8 mouse cellular contexts compared by ENCODE assay signal in genomic region chr11:75164750-75165149, GRCm38 (mm10). TPM values are rescaled to one million over a fixed set of nuclear protein-coding genes. Genes with fewer than 3 reads are reported as not detected.
DNase-seq lines count a peak whose midpoint lies in the region; ATAC-seq and TF ChIP-seq lines count a peak whose summit lies in the region.

No protein-coding gene starts in this region.

- H3K27ac ChIP-seq in kidney, postnatal 0 days, result 0 out of 2 replicates have a peak overlapping the region, but pooled peaks have one; percentile 89
- H3K27ac ChIP-seq in heart, embryonic 16.5 days (ENCODE audit: low read length), result peak overlapping the region; percentile 43; the same call in 1 of the 2 replicates
- no peak overlapping the region for H3K27ac ChIP-seq in liver, postnatal 0 days (ENCODE audit: low read depth)

- ATAC-seq in kidney, postnatal 0 days (replicated peaks; ENCODE audit: low FRiP score, low read depth), result no peak
- ATAC-seq in heart, embryonic 16.5 days (replicated peaks; ENCODE audit: extremely low read depth, insufficient read depth, low FRiP score), result no peak
- no peak for ATAC-seq in liver, postnatal 0 days
- ATAC-seq in inflammation-experienced regulatory T-cells, adult 6 months, result no peak

- peak; percentile 10; the same call in 1 of the 2 replicates for TF ChIP-seq CTCF in kidney, postnatal 0 days (IDR thresholded peaks at IDR 0.05; ENCODE audit: low read depth)
- peak; percentile 29; the same call in 1 of the 2 replicates for TF ChIP-seq CTCF in liver, postnatal 0 days (IDR thresholded peaks at IDR 0.05; ENCODE audit: low read depth)

- H3K4me2 ChIP-seq in kidney, postnatal 0 days (ENCODE audit: low read length), result peak overlapping the region; percentile 80
- peak overlapping the region; percentile 95 for H3K4me2 ChIP-seq in heart, embryonic 16.5 days (ENCODE audit: low read depth, low read length)
- H3K4me2 ChIP-seq in liver, postnatal 0 days (ENCODE audit: low read depth, low read length), result peak overlapping the region; percentile 24

- peak overlapping the region; percentile 70 for H3K9ac ChIP-seq in kidney, postnatal 0 days (ENCODE audit: low read depth, low read length)
- peak overlapping the region; percentile 74 for H3K9ac ChIP-seq in heart, embryonic 16.5 days (ENCODE audit: low read length)
- no peak overlapping the region for H3K9ac ChIP-seq in liver, postnatal 0 days (replicated peaks)

- WGBS in kidney, postnatal 0 days, result 19% methylated on average over 14 of the region's 15 CpGs
- WGBS in heart, embryonic 16.5 days, result 21% methylated on average over 15 of the region's 15 CpGs
- WGBS in liver, postnatal 0 days (ENCODE audit: insufficient replicate concordance), result 11% methylated on average over 15 of the region's 15 CpGs

- peaks cover 25% of the 10 kb centered on the region; the same call in 1 of the 2 replicates for H3K36me3 ChIP-seq in kidney, postnatal 0 days (ENCODE audit: insufficient read depth, low read length)
- H3K36me3 ChIP-seq in heart, embryonic 16.5 days (ENCODE audit: control insufficient read depth, insufficient read depth), result peaks cover 13% of the 10 kb centered on the region; the same call in 1 of the 2 replicates
- peaks cover 20% of the 10 kb centered on the region for H3K36me3 ChIP-seq in liver, postnatal 0 days (replicated peaks; ENCODE audit: insufficient read depth, low read length)

- DNase-seq in kidney, postnatal 0 days (ENCODE audit: low spot score), result no peak
- no peak for DNase-seq in kidney, postnatal 14 days
- peak; percentile 52 for DNase-seq in R1 (ENCODE audit: low read depth, low spot score)
- DNase-seq in liver, postnatal 0 days, result peak; percentile 52
- no peak for DNase-seq in thymus, postnatal 0 days (ENCODE audit: low spot score)
- no peak for DNase-seq in Muller cell, postnatal 12 days (ENCODE audit: inconsistent ontology term)

- H3K4me1 ChIP-seq in kidney, postnatal 0 days (replicated peaks; ENCODE audit: insufficient read depth, low read length), result peaks cover 31% of the 10 kb centered on the region
- peaks cover 36% of the 10 kb centered on the region for H3K4me1 ChIP-seq in heart, embryonic 16.5 days (ENCODE audit: control insufficient read depth, insufficient read depth, low read length)
- peaks cover 44% of the 10 kb centered on the region for H3K4me1 ChIP-seq in liver, postnatal 0 days (ENCODE audit: insufficient read depth)

- H3K9me3 ChIP-seq in kidney, postnatal 0 days (replicated peaks; ENCODE audit: low read length), result no peaks in the 10 kb centered on the region
- no peaks in the 10 kb centered on the region for H3K9me3 ChIP-seq in heart, embryonic 16.5 days (replicated peaks; ENCODE audit: control insufficient read depth, low read length)
- no peaks in the 10 kb centered on the region for H3K9me3 ChIP-seq in liver, postnatal 0 days (ENCODE audit: low read length)

- no peak for TF ChIP-seq EP300 in liver, postnatal 0 days (IDR thresholded peaks at IDR 0.05; ENCODE audit: low read depth)

- 0 out of 2 replicates have a peak, but pooled peaks cover 6% of the 10 kb centered on the region for H3K27me3 ChIP-seq in kidney, postnatal 0 days (ENCODE audit: insufficient read depth, low read length)
- peaks cover 20% of the 10 kb centered on the region; the same call in 1 of the 2 replicates for H3K27me3 ChIP-seq in heart, embryonic 16.5 days (ENCODE audit: control insufficient read depth, insufficient read depth, low read length)
- H3K27me3 ChIP-seq in liver, postnatal 0 days (ENCODE audit: insufficient read depth, low read length), result peaks cover 56% of the 10 kb centered on the region

- H3K4me3 ChIP-seq in kidney, postnatal 0 days (replicated peaks; ENCODE audit: low read depth, low read length), result peak overlapping the region; percentile 63
- H3K4me3 ChIP-seq in heart, embryonic 16.5 days (ENCODE audit: low read length), result peak overlapping the region; percentile 73
- H3K4me3 ChIP-seq in liver, postnatal 0 days (ENCODE audit: low read depth, low read length), result peak overlapping the region; percentile 62; the same call in 1 of the 2 replicates

RNA-seq across cellular contexts. Expression of gene Hic1, which starts 4.6 kb away (rescaled TPM):
- 18.5 and 26.9 TPM in 2 replicates for polyA plus RNA-seq in kidney, postnatal 0 days (2015; fragmentation: Nextera tagmentation; extraction: Ambion mirVana)
- 7.1 and 9.8 TPM in 2 replicates for polyA plus RNA-seq in heart, embryonic 16.5 days (2015; fragmentation: Nextera tagmentation; extraction: Ambion mirVana)
- 1.1 and 1.5 TPM in 2 replicates for polyA plus RNA-seq in liver, postnatal 0 days (2015; fragmentation: Nextera tagmentation; extraction: Ambion mirVana)
- 8.3 and 11.0 TPM in 2 replicates for polyA plus RNA-seq in thymus, postnatal 0 days (2015; fragmentation: Nextera tagmentation; extraction: Ambion mirVana)
- polyA plus RNA-seq in inflammation-experienced regulatory T-cells, adult 6 months (2017; shearing (Covaris generic)), result under 1 TPM; 0.21 to 0.50 (median 0.38) TPM

RNA-seq across cellular contexts. Expression of gene Ovca2, which starts 13.9 kb away (rescaled TPM):
- polyA plus RNA-seq in kidney, postnatal 0 days (2015; fragmentation: Nextera tagmentation; extraction: Ambion mirVana), result 26.6 and 28.3 TPM in 2 replicates
- polyA plus RNA-seq in heart, embryonic 16.5 days (2015; fragmentation: Nextera tagmentation; extraction: Ambion mirVana), result 18.4 and 18.7 TPM in 2 replicates
- polyA plus RNA-seq in liver, postnatal 0 days (2015; fragmentation: Nextera tagmentation; extraction: Ambion mirVana), result 12.4 and 13.6 TPM in 2 replicates
- 34.2 and 37.7 TPM in 2 replicates for polyA plus RNA-seq in thymus, postnatal 0 days (2015; fragmentation: Nextera tagmentation; extraction: Ambion mirVana)
- 10 to 100 TPM; 27.9 to 36.4 (median 32.7) TPM for polyA plus RNA-seq in inflammation-experienced regulatory T-cells, adult 6 months (2017; shearing (Covaris generic))

RNA-seq across cellular contexts. Expression of gene Dph1, which starts 26.3 kb away (rescaled TPM):
- 26.3 TPM in 2 replicates for polyA plus RNA-seq in kidney, postnatal 0 days (2015; fragmentation: Nextera tagmentation; extraction: Ambion mirVana)
- 19.7 and 21.0 TPM in 2 replicates for polyA plus RNA-seq in heart, embryonic 16.5 days (2015; fragmentation: Nextera tagmentation; extraction: Ambion mirVana)
- polyA plus RNA-seq in liver, postnatal 0 days (2015; fragmentation: Nextera tagmentation; extraction: Ambion mirVana), result 10.9 and 13.0 TPM in 2 replicates
- polyA plus RNA-seq in thymus, postnatal 0 days (2015; fragmentation: Nextera tagmentation; extraction: Ambion mirVana), result 14.0 and 14.1 TPM in 2 replicates
- 10 to 100 TPM in 2 of 3 experiments, 1 to 10 TPM in 1; 4.0 to 15.3 (median 11.7) TPM for polyA plus RNA-seq in inflammation-experienced regulatory T-cells, adult 6 months (2017; shearing (Covaris generic))

RNA-seq across cellular contexts. Expression of gene Rtn4rl1, which starts 28.8 kb away (rescaled TPM):
- 4.2 and 4.6 TPM in 2 replicates for polyA plus RNA-seq in kidney, postnatal 0 days (2015; fragmentation: Nextera tagmentation; extraction: Ambion mirVana)
- 12.4 and 13.1 TPM in 2 replicates for polyA plus RNA-seq in heart, embryonic 16.5 days (2015; fragmentation: Nextera tagmentation; extraction: Ambion mirVana)
- 1.5 and 2.0 TPM in 2 replicates for polyA plus RNA-seq in liver, postnatal 0 days (2015; fragmentation: Nextera tagmentation; extraction: Ambion mirVana)
- polyA plus RNA-seq in thymus, postnatal 0 days (2015; fragmentation: Nextera tagmentation; extraction: Ambion mirVana), result 7.8 and 8.1 TPM in 2 replicates
- polyA plus RNA-seq in inflammation-experienced regulatory T-cells, adult 6 months (2017; shearing (Covaris generic)), result 1 to 10 TPM; 1.3 to 2.5 (median 2.2) TPM

Comparison
In these comparisons a context has a peak if more than half of its experiments do, and no peak if none do; other contexts are left out.
1. DNase-seq: peak in R1 (single experiment) and liver, postnatal 0 days (single experiment); none in kidney, postnatal 0 days (single experiment), kidney, postnatal 14 days (single experiment), thymus, postnatal 0 days (single experiment) and Muller cell, postnatal 12 days (single experiment).
2. H3K4me2 ChIP-seq: peak in every context shown above with its lines; median percentile 95 in heart, embryonic 16.5 days; 80 in kidney, postnatal 0 days; 24 in liver, postnatal 0 days.
3. Peak in every context shown above with its lines, with median percentiles within 50 percentile points of each other: H3K4me3 ChIP-seq.